8 mouse cellular contexts compared by ENCODE assay signal in genomic region chr17:79894971-79895882, GRCm38 (mm10). TPM values are rescaled to one million over a fixed set of nuclear protein-coding genes. Genes with fewer than 3 reads are reported as not detected.
DNase-seq lines count a peak whose midpoint lies in the region; ATAC-seq and TF ChIP-seq lines count a peak whose summit lies in the region.

No protein-coding gene starts in this region.

- peak; percentile 75 for ATAC-seq in embryonic facial prominence, embryonic 15.5 days (ENCODE audit: insufficient number of reproducible peaks, low FRiP score, low TSS enrichment, low read depth)
- ATAC-seq in limb, embryonic 15.5 days (ENCODE audit: insufficient number of reproducible peaks, low FRiP score, low TSS enrichment, low read depth) = peak; percentile 71
- peak; percentile 77 for ATAC-seq in midbrain, postnatal 0 days (ENCODE audit: low FRiP score)

- DNase-seq in 3134 (ENCODE audit: extremely low read depth, insufficient read length, low spot score) = peak; percentile 78
- peak; percentile 80 for DNase-seq in adrenal gland, postnatal 14 days
- DNase-seq in heart, adult 9 months (ENCODE audit: low spot score in 2 of 2) = peak; percentile 59 to 65
- DNase-seq in kidney, adult 9 months = peak; percentile 63
- peak; percentile 79 for DNase-seq in midbrain, postnatal 0 days (ENCODE audit: low spot score)
- peak; percentile 32 to 42 for DNase-seq in spleen, postnatal 14 days (ENCODE audit: low spot score in 2 of 2)

- H3K27ac ChIP-seq in embryonic facial prominence, embryonic 15.5 days (replicated peaks) = peak overlapping the region; percentile 97
- peak overlapping the region; percentile 98 for H3K27ac ChIP-seq in limb, embryonic 15.5 days
- H3K27ac ChIP-seq in midbrain, postnatal 0 days (ENCODE audit: low read depth, low read length) = peak overlapping the region; percentile 88

- H3K36me3 ChIP-seq in embryonic facial prominence, embryonic 15.5 days = no peaks in the 10 kb centered on the region
- H3K36me3 ChIP-seq in limb, embryonic 15.5 days = no peaks in the 10 kb centered on the region
- no peaks in the 10 kb centered on the region for H3K36me3 ChIP-seq in midbrain, postnatal 0 days (ENCODE audit: insufficient read depth, low read length)

- H3K9me3 ChIP-seq in embryonic facial prominence, embryonic 15.5 days (replicated peaks) = no peaks in the 10 kb centered on the region
- no peaks in the 10 kb centered on the region for H3K9me3 ChIP-seq in limb, embryonic 15.5 days
- no peaks in the 10 kb centered on the region for H3K9me3 ChIP-seq in midbrain, postnatal 0 days (ENCODE audit: low read length)

- TF ChIP-seq CTCF in midbrain, postnatal 0 days (IDR thresholded peaks at IDR 0.05) = peak; percentile 55

- H3K9ac ChIP-seq in embryonic facial prominence, embryonic 15.5 days = peak overlapping the region; percentile 90
- peak overlapping the region; percentile 93 for H3K9ac ChIP-seq in limb, embryonic 15.5 days
- peak overlapping the region; percentile 93 for H3K9ac ChIP-seq in midbrain, postnatal 0 days (replicated peaks; ENCODE audit: low read length, poor library complexity, severe bottlenecking)

- WGBS in embryonic facial prominence, embryonic 15.5 days = under 1% methylated on average over 62 of the region's 100 CpGs
- WGBS in limb, embryonic 15.5 days = under 1% methylated on average over 46 of the region's 100 CpGs
- under 1% methylated on average over 69 of the region's 100 CpGs for WGBS in midbrain, postnatal 0 days

- H3K27me3 ChIP-seq in embryonic facial prominence, embryonic 15.5 days = peaks cover 3% of the 10 kb centered on the region
- H3K27me3 ChIP-seq in limb, embryonic 15.5 days = peaks cover 11% of the 10 kb centered on the region
- H3K27me3 ChIP-seq in midbrain, postnatal 0 days (ENCODE audit: insufficient read depth, low read length) = 0 out of 2 replicates have a peak, but pooled peaks cover 5% of the 10 kb centered on the region

- peak overlapping the region; percentile 72 for H3K4me2 ChIP-seq in embryonic facial prominence, embryonic 15.5 days (replicated peaks)
- H3K4me2 ChIP-seq in limb, embryonic 15.5 days = peak overlapping the region; percentile 83
- H3K4me2 ChIP-seq in midbrain, postnatal 0 days (ENCODE audit: low read depth, low read length, poor library complexity, severe bottlenecking) = peak overlapping the region; percentile 78

- peaks cover 23% of the 10 kb centered on the region for H3K4me1 ChIP-seq in embryonic facial prominence, embryonic 15.5 days
- peaks cover 24% of the 10 kb centered on the region for H3K4me1 ChIP-seq in limb, embryonic 15.5 days
- H3K4me1 ChIP-seq in midbrain, postnatal 0 days (ENCODE audit: insufficient read depth, low read length) = peaks cover 9% of the 10 kb centered on the region

- peak overlapping the region; percentile 85 for H3K4me3 ChIP-seq in embryonic facial prominence, embryonic 15.5 days (replicated peaks)
- peak overlapping the region; percentile 95 for H3K4me3 ChIP-seq in limb, embryonic 15.5 days
- H3K4me3 ChIP-seq in midbrain, postnatal 0 days (ENCODE audit: low read depth, low read length) = peak overlapping the region; percentile 95

RNA-seq across cellular contexts. Expression of gene Atl2, which starts 0.7 kb away (rescaled TPM):
- 85.4 and 102 TPM in 2 replicates for total RNA-seq in adrenal gland, postnatal 14 days (2021)
- polyA plus RNA-seq in embryonic facial prominence, embryonic 15.5 days (2015; fragmentation: Nextera tagmentation; extraction: Ambion mirVana) = 30.6 and 30.7 TPM in 2 replicates
- 31.7 and 33.0 TPM in 2 replicates for polyA plus RNA-seq in limb, embryonic 15.5 days (2015; fragmentation: Nextera tagmentation; extraction: Ambion mirVana)
- total RNA-seq in midbrain, postnatal 0 days (2014; rRNA removed) = 31.0 and 39.0 TPM in 2 replicates
- 29.4 and 30.5 TPM in 2 replicates for polyA plus RNA-seq in midbrain, postnatal 0 days (2015; fragmentation: Nextera tagmentation; extraction: Ambion mirVana)

Comparison
In these comparisons a context has a peak if more than half of its experiments do, and no peak if none do; other contexts are left out.
1. Peak in every context shown above with its lines: DNase-seq, ATAC-seq, H3K4me3 ChIP-seq and H3K27ac ChIP-seq.